Mouse (Mus musculus) forebrain, embryonic 10.5 days (tissue): ENCODE measurements at regions not wholly inside any gene's neighbourhood (a gene's known extent, or its start where the extent isn't known, plus 50 kb on each side); places are given as distances from the start of the nearest gene placed in this dataset.

Experiments used
- DNase-seq: peaks from one replicate; pipeline ENCODE4 v3.0.0-alpha.2; 2017; ENCODE audit warnings: low spot score; ENCODE audit errors: extremely low spot score
- H3K27ac ChIP-seq: fragments of 300-500 bp; sonication (generic); 2 replicates; pipeline ENCODE4 v1.5.1; 2016; ENCODE audit warnings: mild to moderate bottlenecking
- H3K27me3 ChIP-seq: fragments of 300-500 bp; sonication (generic); 2 replicates; pipeline ENCODE4 v1.6.1; 2016; ENCODE audit warnings: mild to moderate bottlenecking; ENCODE audit not compliant: poor library complexity, severe bottlenecking
- H3K36me3 ChIP-seq: fragments of 300-500 bp; sonication (generic); replicated peaks from 2 replicates; pipeline ENCODE4 v1.6.1; 2016; ENCODE audit warnings: mild to moderate bottlenecking, moderate library complexity
- H3K4me1 ChIP-seq: fragments of 300-500 bp; sonication (generic); 2 replicates; pipeline ENCODE4 v1.6.1; 2016
- H3K4me3 ChIP-seq: fragments of 300-500 bp; sonication (generic); 2 replicates; pipeline ENCODE4 v1.5.1; 2016; ENCODE audit warnings: mild to moderate bottlenecking, moderate library complexity
- H3K9me3 ChIP-seq: fragments of 300-500 bp; sonication (generic); 2 replicates; pipeline ENCODE4 v1.6.1; 2016; ENCODE audit warnings: mild to moderate bottlenecking, moderate library complexity
- WGBS: fragments of 180-500 bp; shearing (Covaris S2); methylation state at CpG from one replicate; pipeline ENCODE4 v1.1.7; 2016; 5-methylcytosine and 5-hydroxymethylcytosine counted together

DNA sequence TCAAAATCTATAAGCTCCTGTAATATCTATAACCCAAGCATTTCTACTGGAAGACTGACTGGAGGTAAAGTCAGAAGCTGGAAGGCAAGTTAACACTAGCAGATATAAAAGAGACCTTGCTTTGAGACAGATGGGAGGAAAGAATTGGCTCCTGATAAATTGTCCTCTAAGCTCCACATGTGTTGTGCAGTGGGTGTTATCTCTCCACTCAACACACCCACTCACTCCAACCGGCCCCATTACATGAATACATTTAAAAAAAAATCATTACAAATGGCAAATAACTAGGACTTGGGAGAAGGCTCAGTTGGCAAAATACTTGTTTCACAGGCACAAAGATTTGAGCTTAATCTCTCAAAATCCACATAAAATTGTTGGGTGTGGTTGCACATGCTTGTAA is 304.4 kb downstream of the Btg1 start:
- 86% methylated on average over 1 of the region's 1 CpGs for WGBS

DNA sequence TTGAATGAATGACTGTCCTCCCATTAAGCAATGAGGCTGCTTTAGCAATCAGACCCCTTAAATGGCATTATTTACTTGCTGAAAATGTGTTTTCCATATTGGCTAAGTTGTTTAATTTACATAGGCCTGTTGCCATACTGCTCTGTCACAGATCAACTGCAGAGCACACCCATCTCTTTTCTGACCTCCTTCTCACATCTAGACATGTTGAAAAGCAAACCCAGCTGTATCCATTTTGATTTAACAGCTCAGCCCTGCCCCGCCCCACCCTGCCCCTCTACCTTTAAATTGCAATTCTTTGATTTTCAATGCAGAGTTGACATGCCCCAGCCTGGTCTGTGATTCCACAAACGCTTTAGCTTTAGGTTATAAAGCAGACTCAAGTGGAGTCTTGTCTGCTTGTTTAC is 307.5 kb downstream of the Btg1 start:
- no peak overlapping the region for H3K27ac ChIP-seq
- WGBS, result 87% methylated on average over 2 of the region's 2 CpGs
- peaks cover 7% of the 10 kb centered on the region for H3K9me3 ChIP-seq
- DNase-seq, result no peak
- H3K27me3 ChIP-seq, result no peaks in the 10 kb centered on the region
- H3K4me1 ChIP-seq, result no peaks in the 10 kb centered on the region
- H3K4me3 ChIP-seq, result no peak overlapping the region
- H3K36me3 ChIP-seq, result no peaks in the 10 kb centered on the region

More for the DNA sequence above, 304.4 kb downstream of the Btg1 start:
- Histone ChIP-seq H3K27me3 (no peaks in the 10 kb centered on the region), H3K9me3 (peaks cover 33% of the 10 kb centered on the region), H3K4me1 (no peaks in the 10 kb centered on the region), H3K4me3 (no peak overlapping the region), H3K27ac (no peak overlapping the region), H3K36me3 (no peaks in the 10 kb centered on the region)
- DNase-seq, result no peak

- Histone ChIP-seq H3K36me3 (no peaks in the 10 kb centered on the region), H3K9me3 (peaks cover 2% of the 10 kb centered on the region), H3K27ac (no peak overlapping the region), H3K4me3 (no peak overlapping the region), H3K27me3 (no peaks in the 10 kb centered on the region), H3K4me1 (no peaks in the 10 kb centered on the region)
- no peak for DNase-seq
- 94% methylated on average over 4 of the region's 4 CpGs for WGBS
Measured at GRCm38 (mm10) chr10:96924722-96925121, 307.9 kb downstream of the Btg1 start.

GRCm38 (mm10) chr10:96925771-96926170 is 309.0 kb downstream of the Btg1 start:
- H3K36me3 ChIP-seq, result no peaks in the 10 kb centered on the region
- no peak overlapping the region for H3K27ac ChIP-seq
- no peaks in the 10 kb centered on the region for H3K27me3 ChIP-seq
- WGBS, result 95% methylated on average over 2 of the region's 2 CpGs
- no peaks in the 10 kb centered on the region for H3K9me3 ChIP-seq
- no peak overlapping the region for H3K4me3 ChIP-seq
- no peaks in the 10 kb centered on the region for H3K4me1 ChIP-seq
- no peak for DNase-seq

DNA sequence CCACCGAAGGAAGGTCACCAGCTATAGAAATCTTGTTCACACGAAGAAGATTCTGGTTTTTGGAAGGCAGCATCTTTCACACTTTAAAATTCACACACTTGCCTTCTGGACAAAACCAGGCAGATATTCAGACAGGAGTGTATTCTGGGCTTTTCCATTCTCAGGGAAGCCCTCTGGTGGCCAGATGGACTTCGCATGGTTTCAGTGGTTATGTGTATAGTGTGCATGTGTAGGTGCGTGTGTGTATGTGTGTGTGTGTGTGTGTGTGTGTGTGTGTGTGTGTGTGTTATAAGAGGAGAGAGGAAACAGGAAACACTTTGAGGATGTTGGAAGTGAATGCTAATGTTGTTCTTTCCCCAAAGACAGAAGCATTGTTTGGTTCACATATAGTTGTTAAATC is 317.9 kb downstream of the Btg1 start:
- Histone ChIP-seq H3K27me3 (no peaks in the 10 kb centered on the region), H3K9me3 (no peaks in the 10 kb centered on the region), H3K27ac (no peak overlapping the region), H3K36me3 (no peaks in the 10 kb centered on the region), H3K4me1 (no peaks in the 10 kb centered on the region), H3K4me3 (no peak overlapping the region)
- DNase-seq, result no peak
- WGBS, result 92% methylated on average over 4 of the region's 4 CpGs

DNA sequence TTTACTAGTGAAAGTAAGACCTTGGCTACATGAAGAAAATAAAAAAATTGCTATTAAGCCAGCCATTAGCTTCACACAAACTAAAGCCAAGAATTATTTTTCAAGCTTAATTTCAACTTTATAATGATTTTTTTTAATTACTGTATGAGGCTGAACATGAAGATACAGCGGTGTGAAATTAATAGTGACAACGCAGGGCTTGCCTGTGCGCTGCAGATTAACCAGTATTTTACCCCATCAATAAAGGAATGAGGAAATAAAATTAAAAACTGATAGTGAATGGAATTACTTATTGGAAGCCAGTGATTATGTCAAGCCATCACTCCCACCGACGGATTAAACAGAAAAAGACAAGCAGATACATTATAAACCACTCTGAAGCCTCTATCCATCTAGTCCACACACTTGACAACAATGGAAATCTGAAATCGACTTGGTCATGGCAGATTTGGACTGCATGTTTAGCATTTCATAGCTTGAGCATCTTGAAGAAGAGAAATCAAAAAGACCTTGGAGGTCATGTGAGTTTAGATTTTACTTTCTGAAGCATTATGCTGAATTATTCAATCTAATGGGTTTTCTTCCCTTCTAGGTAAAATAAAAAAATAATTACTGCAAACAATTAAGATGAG is 324.2 kb downstream of the Btg1 start:
- Histone ChIP-seq H3K9me3 (no peaks in the 10 kb centered on the region), H3K4me1 (no peaks in the 10 kb centered on the region), H3K27me3 (no peaks in the 10 kb centered on the region), H3K36me3 (no peaks in the 10 kb centered on the region), H3K27ac (no peak overlapping the region), H3K4me3 (no peak overlapping the region)
- 86% methylated on average over 6 of the region's 6 CpGs for WGBS
- DNase-seq, result no peak

- no peak overlapping the region for H3K27ac ChIP-seq
- H3K4me1 ChIP-seq, result no peaks in the 10 kb centered on the region
- DNase-seq, result no peak
- H3K27me3 ChIP-seq, result no peaks in the 10 kb centered on the region
- H3K4me3 ChIP-seq, result no peak overlapping the region
- no peaks in the 10 kb centered on the region for H3K36me3 ChIP-seq
- 96% methylated on average over 7 of the region's 7 CpGs for WGBS
- H3K9me3 ChIP-seq, result no peaks in the 10 kb centered on the region
Measured at GRCm38 (mm10) chr10:96944229-96944628, 327.4 kb downstream of the Btg1 start.

- Histone ChIP-seq H3K27me3 (no peaks in the 10 kb centered on the region), H3K4me1 (no peaks in the 10 kb centered on the region), H3K36me3 (no peaks in the 10 kb centered on the region), H3K9me3 (no peaks in the 10 kb centered on the region), H3K27ac (no peak overlapping the region), H3K4me3 (no peak overlapping the region)
- WGBS, result 87% methylated on average over 3 of the region's 3 CpGs
- no peak for DNase-seq
Measured at GRCm38 (mm10) chr10:96947971-96948370, 331.2 kb downstream of the Btg1 start.

- H3K4me3 ChIP-seq, result no peak overlapping the region
- no peaks in the 10 kb centered on the region for H3K27me3 ChIP-seq
- H3K36me3 ChIP-seq, result no peaks in the 10 kb centered on the region
- no peak overlapping the region for H3K27ac ChIP-seq
- H3K9me3 ChIP-seq, result no peaks in the 10 kb centered on the region
- H3K4me1 ChIP-seq, result no peaks in the 10 kb centered on the region
- no peak for DNase-seq
- WGBS, result 81% methylated on average over 2 of the region's 2 CpGs
Measured at GRCm38 (mm10) chr10:96948871-96949270, 332.1 kb downstream of the Btg1 start.

- H3K27ac ChIP-seq, result peak overlapping the region; percentile 73; the same call in 1 of the 2 replicates
- H3K36me3 ChIP-seq, result no peaks in the 10 kb centered on the region
- H3K4me1 ChIP-seq, result peaks cover 18% of the 10 kb centered on the region
- no peaks in the 10 kb centered on the region for H3K27me3 ChIP-seq
- DNase-seq, result peak; percentile 33
- no peaks in the 10 kb centered on the region for H3K9me3 ChIP-seq
- 24% methylated on average over 12 of the region's 12 CpGs for WGBS
- peak overlapping the region; percentile 32 for H3K4me3 ChIP-seq
Measured at GRCm38 (mm10) chr10:96955036-96955775, 338.4 kb downstream of the Btg1 start.

- peaks cover 18% of the 10 kb centered on the region for H3K4me1 ChIP-seq
- no peaks in the 10 kb centered on the region for H3K27me3 ChIP-seq
- peak overlapping the region; percentile 32 for H3K4me3 ChIP-seq
- DNase-seq, result peak; percentile 21
- H3K27ac ChIP-seq, result peak overlapping the region; percentile 73
- H3K9me3 ChIP-seq, result no peaks in the 10 kb centered on the region
- no peaks in the 10 kb centered on the region for H3K36me3 ChIP-seq
- 29% methylated on average over 16 of the region's 16 CpGs for WGBS
Measured at GRCm38 (mm10) chr10:96955776-96956448, 339.1 kb downstream of the Btg1 start.

- DNase-seq, result no peak
- peak overlapping the region; percentile 73 for H3K27ac ChIP-seq
- 72% methylated on average over 5 of the region's 5 CpGs for WGBS
Measured at GRCm38 (mm10) chr10:96956449-96956834, 339.6 kb downstream of the Btg1 start.

GRCm38 (mm10) chr10:96957019-96957418 is 340.2 kb downstream of the Btg1 start:
- Histone ChIP-seq H3K4me3 (no peak overlapping the region), H3K27ac (no peak overlapping the region), H3K36me3 (no peaks in the 10 kb centered on the region), H3K4me1 (peaks cover 18% of the 10 kb centered on the region), H3K9me3 (no peaks in the 10 kb centered on the region), H3K27me3 (no peaks in the 10 kb centered on the region)
- WGBS, result 83% methylated on average over 2 of the region's 2 CpGs
- DNase-seq, result no peak

More at GRCm38 (mm10) chr10:96956449-96956834, 339.6 kb downstream of the Btg1 start:
- Histone ChIP-seq H3K4me1 (peaks cover 18% of the 10 kb centered on the region), H3K36me3 (no peaks in the 10 kb centered on the region), H3K4me3 (no peak overlapping the region), H3K27me3 (no peaks in the 10 kb centered on the region), H3K9me3 (no peaks in the 10 kb centered on the region)
